Mouse (Mus musculus) kidney, adult 2 months (tissue): ENCODE data around the gene Cenpp.

Experiments
- CTCF ChIP-seq: fragments of 200-500 bp; conservative IDR thresholded peaks from 2 replicates; pipeline ENCODE4 v1.5.1; 2011; ENCODE audit warnings: low read depth, mild to moderate bottlenecking, control low read depth, low read length, moderate library complexity, mixed read lengths; ENCODE audit not compliant: insufficient read depth, insufficient read length
- POLR2A ChIP-seq: fragments of 200-500 bp; IDR thresholded peaks from one replicate; pipeline ENCODE4 v1.6.1; 2011; ENCODE audit warnings: low read depth, low read length, control low read depth

- TF ChIP-seq CTCF (no peak), POLR2A (no peak)
Measured at GRCm38 (mm10) chr13:49544279-49544678, 108.3 kb downstream of the Cenpp start, which contains the start of gene Aspn.
